Mouse (Mus musculus): ENCODE results near the gene Vmn1r63.
"Not testable (repeated sequence)": the region's sequence is repeated elsewhere in the genome, so short reads cannot be mapped to it uniquely, and the experiment has no call there.

Gene Vmn1r63

DNA sequence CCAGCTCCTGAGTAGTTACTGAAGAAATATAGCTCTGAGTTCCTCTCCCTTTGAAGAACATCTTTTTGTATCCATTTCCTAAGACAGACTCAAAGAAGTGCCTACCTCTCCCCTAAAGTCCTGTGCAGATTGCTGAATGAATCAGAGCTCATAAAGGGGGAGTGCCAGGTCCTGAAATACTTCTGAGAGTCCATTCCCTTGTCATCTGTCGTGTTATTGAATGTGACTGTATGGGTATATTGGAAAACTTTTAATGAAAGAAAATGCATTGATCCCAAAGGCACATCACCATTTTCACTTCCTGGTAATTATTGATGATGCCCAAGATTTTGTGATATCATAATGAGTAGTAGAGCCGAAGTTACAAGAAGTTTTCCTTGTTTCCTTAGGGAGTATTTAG lies at the start of gene Vmn1r63:
TSS of gene Vmn1r63 (minus strand) at position 101 of the 400 bp plus-strand sequence.
- not testable (repeated sequence) for DNase-seq (ENCODE audit: low read depth, low spot score)

All from brain, adult 2 months (tissue).